Mouse (Mus musculus) heart, embryonic 14.5 days (tissue): ENCODE results near the gene Hbp1. TPM values are rescaled to one million over a fixed set of nuclear protein-coding genes. Genes with fewer than 3 reads are reported as not detected.

ENCODE experiments used
- ATAC-seq: fragments of 200-750 bp; cut with Nextera tagmentation; 2 replicates; pipeline ENCODE4 v1.8.0; 2017; ENCODE audit warnings: low read depth, moderate TSS enrichment; ENCODE audit not compliant: insufficient number of reproducible peaks, insufficient read depth, low FRiP score
- H3K27ac ChIP-seq, 2 experiments: fragments of 200-500 bp in 1 of 2; fragments of 300-500 bp in 1 of 2; sonication (generic) in 1 of 2; replicated peaks in 1 of 2; 2 replicates each; pipeline ENCODE4 v1.5.1; 2012 to 2014; ENCODE audit warnings: low read depth in 2 of 2, low read length in 2 of 2, control low read depth in 1 of 2, mild to moderate bottlenecking in 1 of 2, mixed read lengths in 1 of 2; ENCODE audit not compliant: control insufficient read depth in 1 of 2, insufficient read depth in 1 of 2
- H3K27me3 ChIP-seq: fragments of 300-500 bp; sonication (generic); 2 replicates; pipeline ENCODE4 v1.6.1; 2014; ENCODE audit warnings: mild to moderate bottlenecking, low read length, control low read depth; ENCODE audit not compliant: control insufficient read depth, insufficient read depth
- H3K36me3 ChIP-seq: fragments of 300-500 bp; sonication (generic); 2 replicates; pipeline ENCODE4 v1.6.1; 2014; ENCODE audit warnings: mild to moderate bottlenecking, control low read depth, low read length, mixed read lengths; ENCODE audit not compliant: control insufficient read depth, insufficient read depth
- H3K4me1 ChIP-seq, 2 experiments: fragments of 200-500 bp in 1 of 2; fragments of 300-500 bp in 1 of 2; sonication (generic) in 1 of 2; 2 replicates each; pipeline ENCODE4 v1.6.1; 2012 to 2014; ENCODE audit warnings: low read length in 2 of 2, control low read depth in 1 of 2, mixed read lengths in 1 of 2; ENCODE audit not compliant: control insufficient read depth in 2 of 2, insufficient read depth in 2 of 2
- H3K4me2 ChIP-seq: fragments of 300-500 bp; sonication (generic); 2 replicates; pipeline ENCODE4 v1.6.1; 2014; ENCODE audit warnings: mild to moderate bottlenecking, low read length
- H3K4me3 ChIP-seq, 2 experiments: fragments of 200-500 bp in 1 of 2; fragments of 300-500 bp in 1 of 2; sonication (generic) in 1 of 2; 2 replicates each; pipeline ENCODE4 v1.5.1; 2012 to 2014; ENCODE audit warnings: low read length in 2 of 2, mild to moderate bottlenecking in 2 of 2, control low read depth in 1 of 2, low read depth in 1 of 2, moderate library complexity in 1 of 2; ENCODE audit not compliant: control insufficient read depth in 1 of 2, insufficient read depth in 1 of 2
- H3K9ac ChIP-seq: fragments of 300-500 bp; sonication (generic); 2 replicates; pipeline ENCODE4 v1.6.1; 2014; ENCODE audit warnings: mild to moderate bottlenecking, low read length
- H3K9me3 ChIP-seq: fragments of 300-500 bp; sonication (generic); 2 replicates; pipeline ENCODE4 v1.6.1; 2016; ENCODE audit warnings: low read length, control low read depth; ENCODE audit not compliant: control insufficient read depth
- WGBS: fragments of 180-500 bp; shearing (Covaris S2); extraction: QIAGEN DNeasy Blood & Tissue Kit; methylation state at CpG from one replicate; pipeline ENCODE4 v1.1.7; 2014; 5-methylcytosine and 5-hydroxymethylcytosine counted together
- polyA plus RNA-seq: library from polyadenylated mRNA; unstranded; fragments of >200 nt; fragmentation: Nextera tagmentation; extraction: Ambion mirVana; gene quantifications from 2 replicates; pipeline ENCODE4 v1.2.1, GENCODE M21; 2014

Hbp1 gene
- polyA plus RNA-seq, 1 experiment from 2014 or later: 138 TPM

DNA sequence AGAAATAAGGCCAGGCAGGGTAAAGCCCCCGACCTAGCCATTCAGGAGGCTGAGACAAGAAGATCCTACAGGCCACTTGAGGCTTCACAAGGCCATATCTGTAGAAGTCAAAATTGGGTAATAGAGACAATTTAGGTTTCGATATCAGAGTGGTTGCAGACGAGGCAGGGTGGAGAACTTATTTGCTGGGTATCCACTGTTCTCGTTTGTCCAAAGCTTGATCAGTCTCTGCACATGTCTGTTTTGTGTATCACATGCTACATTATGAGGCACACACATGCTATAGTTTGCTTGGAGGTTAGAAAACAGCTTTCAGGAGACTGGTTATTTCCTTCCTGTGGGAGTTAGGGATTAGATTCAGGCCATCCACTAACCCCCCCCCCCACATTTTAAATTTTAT lies 5.5 kb upstream of the Hbp1 start:
- no peak for ATAC-seq
- Histone ChIP-seq H3K4me3 (no peak overlapping the region), H3K36me3 (no peaks in the 10 kb centered on the region), H3K27me3 (no peaks in the 10 kb centered on the region), H3K4me2 (no peak overlapping the region), H3K27ac (no peak overlapping the region), H3K9me3 (no peaks in the 10 kb centered on the region), H3K4me1 (peaks cover 0 to 5% of the 10 kb centered on the region in 2 experiments; a peak in 1 of 4 replicates), H3K9ac (no peak overlapping the region)
- WGBS: 83% methylated on average over 4 of the region's 4 CpGs

DNA sequence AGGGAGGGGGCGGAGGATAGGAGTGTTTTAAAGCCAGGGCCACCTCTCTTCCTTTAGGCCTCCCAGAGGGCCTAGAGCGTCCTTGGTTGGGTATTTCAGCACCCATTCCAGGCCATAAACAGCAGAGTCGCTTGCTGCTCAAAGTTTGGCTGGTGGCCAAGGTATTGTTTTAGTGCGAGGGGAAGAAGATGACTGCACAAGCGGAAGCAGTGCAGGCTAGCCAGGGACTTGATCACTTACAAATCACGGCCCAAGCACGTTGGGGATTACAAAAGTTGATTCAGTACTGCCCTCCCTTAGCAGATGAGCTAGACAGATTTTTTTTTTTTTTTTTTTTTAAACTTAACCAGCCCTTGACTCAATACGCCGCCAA lies 310 bp upstream of the Hbp1 start:
- Histone ChIP-seq H3K9me3 (no peaks in the 10 kb centered on the region), H3K27ac (peak overlapping the region; percentile 84 to 90), H3K9ac (peak overlapping the region; percentile 64), H3K4me3 (peak overlapping the region; percentile 38 to 50), H3K4me1 (peaks cover 0 to 17% of the 10 kb centered on the region in 2 experiments; a peak in 3 of 4 replicates), H3K36me3 (no peaks in the 10 kb centered on the region), H3K4me2 (peak overlapping the region; percentile 68), H3K27me3 (no peaks in the 10 kb centered on the region)
- WGBS: 4% methylated on average over 9 of the region's 9 CpGs
- ATAC-seq: no peak

DNA sequence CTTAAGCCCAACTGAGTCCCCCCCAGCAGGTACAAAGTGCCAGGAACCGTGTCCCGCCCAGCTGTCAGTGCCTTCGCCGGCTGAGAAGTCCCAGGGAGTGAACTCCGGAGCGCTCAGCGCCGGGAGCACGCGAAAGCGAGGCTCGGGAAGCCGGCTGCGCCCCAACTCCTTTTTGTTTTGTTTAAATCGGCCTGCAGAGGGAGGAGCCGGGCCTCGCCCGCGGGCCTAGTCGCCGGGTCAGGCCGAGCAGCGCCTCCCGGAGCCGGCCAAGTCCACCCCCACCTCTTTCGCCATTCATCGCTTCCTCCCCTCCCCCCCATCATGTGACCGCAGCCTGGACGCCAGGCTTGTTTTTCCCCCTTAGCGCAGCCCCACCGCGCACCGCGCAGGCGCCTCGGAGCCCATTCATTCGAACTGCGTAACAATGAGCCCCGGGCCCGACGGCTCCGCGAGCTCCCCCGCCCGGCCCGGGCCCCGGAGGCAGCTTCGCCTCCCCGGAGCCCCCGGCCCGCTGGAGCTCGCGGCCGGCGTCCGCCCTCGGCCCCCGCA lies 1.1 kb downstream of the Hbp1 start:
- no peaks in the 10 kb centered on the region for H3K9me3 ChIP-seq
- H3K4me2 ChIP-seq: peak overlapping the region; percentile 73
- H3K27ac ChIP-seq: peak overlapping the region; percentile 92 to 99
- peak overlapping the region; percentile 89 for H3K9ac ChIP-seq
- H3K4me3 ChIP-seq: peak overlapping the region; percentile 58 to 92
- no peaks in the 10 kb centered on the region for H3K27me3 ChIP-seq
- no peaks in the 10 kb centered on the region; the same call in 1 of the 2 replicates for H3K36me3 ChIP-seq
- ATAC-seq: peak; percentile 74
- H3K4me1 ChIP-seq: peaks cover 0 to 17% of the 10 kb centered on the region in 2 experiments; a peak in 3 of 4 replicates
- WGBS: under 1% methylated on average over 56 of the region's 58 CpGs

DNA sequence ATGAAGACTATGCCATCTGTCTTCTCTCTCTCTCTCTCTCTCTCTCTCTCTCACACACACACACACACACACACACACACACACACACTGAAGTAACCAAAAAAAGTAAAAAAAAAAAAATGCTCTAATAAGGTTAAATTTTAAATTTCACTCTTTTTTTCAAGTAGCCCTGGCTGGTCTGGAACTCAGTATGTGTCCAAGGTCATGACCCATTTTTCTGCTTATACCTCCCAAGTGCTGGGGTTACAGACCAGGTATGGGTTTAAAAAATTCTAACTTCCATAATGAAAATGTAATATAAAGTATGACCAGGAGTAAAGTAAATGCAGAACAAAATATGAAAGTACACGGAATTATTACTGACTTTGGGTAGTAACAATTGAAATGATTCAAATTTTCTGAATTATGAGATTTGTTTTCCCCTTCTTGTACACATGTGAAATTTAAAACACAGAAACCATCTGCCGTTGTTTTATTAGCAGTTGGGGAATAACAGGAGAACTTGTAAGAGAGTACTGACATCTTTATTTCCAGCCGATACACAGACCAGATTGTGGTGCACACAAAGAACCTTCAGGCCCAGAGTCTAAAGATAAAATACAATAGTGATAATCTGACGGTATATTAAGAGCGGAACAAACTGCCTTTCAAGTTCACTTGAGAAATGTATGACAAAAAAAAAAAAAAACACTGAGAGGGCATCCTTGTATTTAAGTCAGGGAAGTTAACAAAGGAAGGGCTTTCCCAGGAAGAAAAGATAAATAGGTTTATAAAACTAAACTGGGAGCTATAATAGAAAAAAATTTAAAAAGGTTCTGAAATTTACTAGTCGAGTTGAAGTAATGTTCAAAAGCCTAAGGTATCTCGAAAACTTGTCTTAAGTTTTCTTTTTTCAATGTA lies 2.0 kb downstream of the Hbp1 start:
- no peak for ATAC-seq
- H3K36me3 ChIP-seq: peaks cover 7% of the 10 kb centered on the region
- peaks cover 0 to 23% of the 10 kb centered on the region in 2 experiments for H3K4me1 ChIP-seq
- H3K9ac ChIP-seq: peak overlapping the region; percentile 89
- H3K4me3 ChIP-seq: peak overlapping the region; percentile 58 to 92; a peak in 3 of 4 replicates
- 21% methylated on average over 7 of the region's 7 CpGs for whole genome bisulfite sequencing
- H3K9me3 ChIP-seq: no peaks in the 10 kb centered on the region
- H3K4me2 ChIP-seq: peak overlapping the region; percentile 73
- H3K27me3 ChIP-seq: no peaks in the 10 kb centered on the region
- H3K27ac ChIP-seq: peak overlapping the region; percentile 92 to 99

DNA sequence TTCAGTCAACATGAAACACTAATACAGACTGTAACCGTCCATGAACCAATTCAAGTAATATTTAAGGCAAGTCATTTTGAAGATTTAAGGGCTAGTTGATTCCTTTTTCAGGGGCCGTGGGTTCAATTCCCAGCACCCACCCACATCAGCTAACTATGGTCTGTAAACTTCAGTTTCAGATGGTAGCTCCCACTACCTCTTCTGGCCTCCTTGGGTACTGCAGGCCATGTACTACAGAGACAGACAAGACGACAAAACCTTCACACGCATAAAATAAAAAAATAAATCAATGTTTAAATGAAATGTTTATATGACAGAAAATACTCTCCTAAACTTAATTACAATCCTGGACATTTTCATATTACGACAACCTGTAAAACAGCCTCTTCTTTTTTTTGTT lies 2.9 kb downstream of the Hbp1 start:
- WGBS: 97% methylated on average over 5 of the region's 5 CpGs
- no peak for ATAC-seq
- no peak overlapping the region for H3K27ac ChIP-seq
- H3K4me1 ChIP-seq: peaks cover 0 to 23% of the 10 kb centered on the region in 2 experiments
- no peaks in the 10 kb centered on the region for H3K9me3 ChIP-seq
- H3K9ac ChIP-seq: no peak overlapping the region
- H3K4me3 ChIP-seq: no peak overlapping the region
- H3K27me3 ChIP-seq: no peaks in the 10 kb centered on the region
- H3K4me2 ChIP-seq: no peak overlapping the region
- peaks cover 16% of the 10 kb centered on the region for H3K36me3 ChIP-seq

DNA sequence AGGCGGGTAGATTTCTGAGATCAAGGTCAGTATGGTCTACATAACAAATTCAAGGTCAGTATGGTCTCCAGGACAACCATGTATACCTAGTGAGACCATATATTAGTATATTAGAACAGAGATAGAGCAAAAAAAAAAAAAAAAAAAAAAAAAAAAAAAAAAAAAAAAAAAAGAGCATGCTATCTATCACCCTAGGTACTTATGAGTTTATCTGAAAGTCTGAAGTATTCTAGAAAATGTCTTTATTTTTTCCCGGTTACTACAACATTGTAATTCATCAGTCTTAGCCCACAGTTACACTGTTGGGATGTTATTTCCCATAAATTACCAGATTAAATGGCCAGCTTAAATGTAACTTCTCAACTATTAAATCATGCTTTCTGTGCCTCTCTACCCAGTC lies 5.9 kb downstream of the Hbp1 start:
- no peak overlapping the region for H3K4me2 ChIP-seq
- no peaks in the 10 kb centered on the region for H3K27me3 ChIP-seq
- H3K9me3 ChIP-seq: no peaks in the 10 kb centered on the region
- H3K4me3 ChIP-seq: no peak overlapping the region
- peaks cover 43% of the 10 kb centered on the region for H3K36me3 ChIP-seq
- ATAC-seq: no peak
- no peak overlapping the region for H3K9ac ChIP-seq
- peaks cover 0 to 18% of the 10 kb centered on the region in 2 experiments; a peak in 3 of 4 replicates for H3K4me1 ChIP-seq
- H3K27ac ChIP-seq: no peak overlapping the region
- 89% methylated on average over 2 of the region's 2 CpGs for WGBS

DNA sequence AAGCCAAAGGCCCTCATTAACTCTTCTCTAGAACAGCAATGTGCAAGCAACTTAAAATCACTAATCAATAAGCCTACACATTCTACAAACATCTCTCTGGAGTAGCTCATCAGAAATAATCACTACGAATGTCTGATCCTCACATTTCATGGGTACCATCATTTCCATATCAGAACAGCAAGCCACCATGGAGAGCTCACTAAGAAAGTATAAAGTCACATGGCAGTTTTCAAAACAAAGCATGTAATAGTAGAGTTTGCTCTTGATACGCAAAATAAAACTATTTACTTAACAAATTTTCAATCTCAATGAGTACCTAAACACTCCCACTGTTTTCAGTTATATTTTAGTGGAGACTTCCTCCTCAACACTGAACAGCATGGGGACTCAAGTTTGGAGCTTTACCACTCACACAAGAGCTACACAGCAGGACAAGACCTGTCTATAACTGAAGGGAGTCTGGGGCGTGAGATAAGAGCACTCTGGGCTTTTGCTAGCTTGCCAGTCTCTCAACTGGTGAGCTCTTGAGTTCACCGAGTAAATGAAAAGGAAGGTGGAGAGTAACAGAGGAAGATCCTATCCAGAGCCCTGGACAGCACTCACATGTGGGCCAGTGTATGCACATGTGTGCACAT lies 7.2 kb downstream of the Hbp1 start:
- WGBS: 63% methylated on average over 4 of the region's 4 CpGs
- no peaks in the 10 kb centered on the region for H3K9me3 ChIP-seq
- no peak overlapping the region for H3K9ac ChIP-seq
- H3K27me3 ChIP-seq: no peaks in the 10 kb centered on the region
- peaks cover 56% of the 10 kb centered on the region for H3K36me3 ChIP-seq
- H3K27ac ChIP-seq: no peak overlapping the region
- no peak overlapping the region for H3K4me3 ChIP-seq
- ATAC-seq: no peak
- peaks cover 0 to 17% of the 10 kb centered on the region in 2 experiments; a peak in 3 of 4 replicates for H3K4me1 ChIP-seq
- no peak overlapping the region for H3K4me2 ChIP-seq
